Mouse (Mus musculus) retina, adult 2 months (tissue): Measurements from ENCODE around the gene Map3k4.

Experiments used
- DNase-seq: peaks from one replicate; pipeline ENCODE4 v3.0.0-alpha.2; 2012; ENCODE audit warnings: low read depth, low spot score

Gene Map3k4

DNA sequence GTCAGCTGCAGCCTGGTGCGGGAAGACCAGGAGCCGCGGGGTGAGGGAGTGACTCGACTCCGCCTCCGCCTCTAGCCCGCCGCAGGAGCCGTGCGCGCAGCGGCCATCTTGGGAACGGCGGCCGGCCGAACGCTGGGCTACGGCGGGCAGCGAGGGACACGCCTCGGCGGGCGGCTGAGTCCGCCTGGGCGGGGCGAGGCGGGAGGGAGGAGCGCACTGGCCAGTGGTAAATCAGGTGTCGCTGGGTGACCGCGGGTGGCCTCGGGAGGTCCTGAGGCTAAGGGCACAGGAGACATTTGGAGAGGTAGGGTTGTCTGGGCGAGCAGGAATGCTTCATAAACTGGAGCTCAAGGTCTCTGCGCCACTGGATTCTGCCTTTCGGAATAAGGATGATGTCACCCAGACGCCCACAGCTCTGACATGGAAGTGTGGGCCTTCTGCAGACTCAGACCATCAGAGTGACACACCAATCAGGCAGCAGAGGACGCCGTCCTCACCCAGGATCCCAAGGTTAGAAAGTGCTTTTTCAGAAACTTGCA is at the start of gene Map3k4:
Map3k4 (minus strand) TSS at position 134 of the 539 bp plus-strand sequence.
- peak; percentile 78 for DNase-seq

DNA sequence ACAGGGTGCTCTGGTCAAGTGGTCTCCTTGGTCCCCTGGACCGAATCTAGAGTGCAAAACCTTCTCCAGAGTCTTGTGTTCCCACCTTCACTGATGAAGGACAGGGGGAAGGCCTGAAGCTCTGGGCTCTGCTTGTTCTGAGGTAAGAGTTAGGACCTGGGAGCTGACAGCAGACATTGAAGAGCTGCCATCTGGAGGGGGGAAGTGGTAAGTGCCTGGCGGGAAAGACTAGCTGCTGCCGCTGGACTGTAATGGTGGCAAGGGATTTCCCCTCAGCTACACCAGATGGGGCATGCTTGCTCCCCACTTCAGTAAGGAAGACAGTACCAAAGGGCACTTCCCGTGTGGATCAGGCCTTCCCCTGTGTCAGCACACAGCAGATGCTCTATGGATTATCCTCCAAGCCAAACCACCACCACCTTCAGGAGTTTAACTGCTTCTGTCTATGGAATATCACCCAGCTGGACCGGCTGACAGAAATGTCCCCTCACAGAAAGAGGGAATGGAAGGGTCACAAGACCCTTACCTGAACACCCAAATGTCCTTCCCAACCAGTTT is 48.9 kb upstream of the Map3k4 start:
- peak; percentile 29 for DNase-seq

DNA sequence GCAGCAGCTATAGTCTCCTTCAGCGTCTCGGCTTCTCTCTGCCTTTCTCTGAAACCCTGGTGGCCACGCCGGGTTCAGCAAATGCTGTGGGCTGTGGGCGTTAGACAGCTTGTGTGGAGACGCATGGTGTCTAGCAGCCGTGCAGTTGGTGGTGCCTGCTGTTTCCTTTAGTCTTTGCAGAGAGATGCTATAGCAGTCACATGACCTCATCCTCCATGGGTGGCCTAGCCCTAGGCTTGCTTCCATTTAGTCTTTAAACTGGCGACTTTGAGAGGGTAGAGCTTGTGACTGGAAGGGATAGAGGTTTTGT is 45.8 kb upstream of the Map3k4 start:
- DNase-seq, result no peak

DNA sequence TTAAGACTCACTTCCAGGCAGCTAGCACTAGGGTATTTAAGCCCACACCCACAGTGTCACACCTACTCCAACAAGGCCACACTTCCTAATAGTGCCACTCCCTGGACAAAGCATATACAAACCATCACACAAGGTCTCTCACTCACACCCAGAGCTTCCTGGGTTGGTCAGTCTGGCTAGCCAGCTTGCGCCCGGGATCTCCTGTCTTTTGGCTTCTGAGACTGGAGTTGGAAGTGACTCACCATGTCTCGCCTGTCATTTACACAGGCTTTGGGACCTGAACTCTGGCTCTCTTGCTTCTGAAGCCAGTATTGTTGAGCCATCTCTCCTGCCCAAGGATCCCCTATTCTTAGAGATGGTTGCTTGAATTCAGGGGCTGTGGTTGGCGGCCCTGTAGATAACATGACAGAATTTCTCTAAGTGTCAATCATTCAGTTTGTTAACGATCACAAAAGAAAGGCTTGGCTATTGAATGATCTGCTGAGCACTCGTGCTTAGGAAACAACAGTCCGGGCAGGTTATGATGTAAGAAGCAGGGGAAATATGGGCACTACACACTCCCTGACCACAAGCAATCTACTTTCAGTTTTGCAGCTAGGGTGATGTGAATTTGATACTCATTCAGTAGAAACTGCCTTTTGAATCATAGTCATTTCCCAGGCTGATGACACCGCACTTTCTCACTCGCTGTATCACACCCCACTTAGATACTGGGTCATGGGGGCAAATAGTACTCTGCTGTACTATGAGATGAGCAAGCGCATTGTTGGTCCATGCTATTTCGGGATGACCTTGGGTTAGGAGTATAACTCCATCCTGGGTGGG is 45.2 kb upstream of the Map3k4 start:
- no peak for DNase-seq

DNA sequence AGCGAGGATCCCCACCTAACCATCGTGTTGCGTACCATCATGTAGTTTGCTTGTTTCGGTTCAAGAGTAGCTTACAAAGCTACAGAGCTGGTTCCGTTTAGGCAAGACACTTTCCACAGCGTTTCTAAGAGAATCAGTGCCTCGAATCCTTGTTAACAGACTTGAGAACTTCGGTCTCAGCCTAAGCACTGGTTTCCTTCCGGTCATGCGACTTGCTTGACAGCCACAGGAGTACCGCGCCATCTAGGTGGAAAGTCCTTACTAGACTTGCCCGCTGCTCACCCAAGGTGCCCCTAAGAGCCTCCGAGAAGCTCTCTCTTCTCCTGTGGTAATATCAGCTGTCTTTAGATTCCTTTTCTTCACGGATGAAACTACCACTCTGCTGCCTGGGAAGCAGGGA is 41.3 kb upstream of the Map3k4 start:
- no peak for DNase-seq

DNA sequence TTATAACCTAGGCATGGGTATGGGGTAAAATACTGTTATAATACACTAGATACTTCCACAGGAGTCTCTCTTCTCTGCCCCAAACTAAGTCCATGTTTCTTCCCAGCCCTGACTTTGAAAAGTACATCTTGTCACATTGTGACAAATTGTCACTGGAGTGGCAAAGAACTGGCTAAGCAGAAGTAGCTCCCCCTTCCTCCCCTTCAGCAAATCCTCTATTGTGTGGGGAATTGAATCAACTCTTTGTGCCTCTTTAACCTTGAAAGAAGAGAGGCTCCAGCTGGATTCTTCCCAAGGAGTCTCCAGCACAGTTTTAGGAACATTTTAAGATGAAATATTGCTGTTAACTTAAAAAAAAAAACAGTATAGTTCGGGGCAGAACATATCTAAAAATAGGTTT is 34.2 kb upstream of the Map3k4 start:
- DNase-seq, result no peak

DNA sequence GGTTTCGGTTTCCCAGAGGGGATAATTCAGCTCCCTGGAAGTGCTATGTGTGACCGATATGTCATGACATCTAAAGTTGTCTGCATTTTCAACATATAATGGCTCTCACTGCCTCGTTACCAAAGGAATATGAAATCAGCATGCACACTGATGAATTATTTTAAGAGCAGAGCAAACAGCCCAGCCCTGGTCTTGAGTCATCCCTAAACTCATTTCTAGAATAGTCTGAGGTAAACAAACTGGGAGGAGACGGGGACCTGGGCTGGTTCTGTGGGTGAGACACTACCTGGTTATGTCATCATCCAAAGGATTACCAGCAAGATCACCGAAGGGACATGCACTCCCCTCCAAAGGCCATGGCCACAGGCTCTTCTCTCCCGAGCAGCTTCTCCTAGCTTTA is 33.0 kb upstream of the Map3k4 start:
- no peak for DNase-seq

DNA sequence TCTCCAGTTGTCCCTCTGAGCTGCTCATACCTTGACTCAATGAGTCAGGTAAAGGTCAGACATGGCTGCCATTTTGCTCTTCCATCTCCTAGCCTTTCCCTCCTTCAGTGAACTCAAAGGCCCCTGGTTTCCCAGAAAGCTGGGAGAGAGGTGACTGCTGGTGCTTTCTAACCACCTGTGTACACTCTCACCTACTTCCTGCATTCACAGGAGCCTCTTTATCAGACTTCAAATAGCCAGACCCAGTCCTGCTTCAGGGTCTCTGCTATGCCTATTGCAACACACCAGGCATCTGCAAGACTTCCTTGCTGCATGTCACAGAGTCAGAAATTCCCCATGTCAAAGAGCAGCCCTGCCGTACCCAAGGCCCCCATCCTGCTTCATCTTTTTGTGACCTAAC is 28.9 kb upstream of the Map3k4 start:
- no peak for DNase-seq

DNA sequence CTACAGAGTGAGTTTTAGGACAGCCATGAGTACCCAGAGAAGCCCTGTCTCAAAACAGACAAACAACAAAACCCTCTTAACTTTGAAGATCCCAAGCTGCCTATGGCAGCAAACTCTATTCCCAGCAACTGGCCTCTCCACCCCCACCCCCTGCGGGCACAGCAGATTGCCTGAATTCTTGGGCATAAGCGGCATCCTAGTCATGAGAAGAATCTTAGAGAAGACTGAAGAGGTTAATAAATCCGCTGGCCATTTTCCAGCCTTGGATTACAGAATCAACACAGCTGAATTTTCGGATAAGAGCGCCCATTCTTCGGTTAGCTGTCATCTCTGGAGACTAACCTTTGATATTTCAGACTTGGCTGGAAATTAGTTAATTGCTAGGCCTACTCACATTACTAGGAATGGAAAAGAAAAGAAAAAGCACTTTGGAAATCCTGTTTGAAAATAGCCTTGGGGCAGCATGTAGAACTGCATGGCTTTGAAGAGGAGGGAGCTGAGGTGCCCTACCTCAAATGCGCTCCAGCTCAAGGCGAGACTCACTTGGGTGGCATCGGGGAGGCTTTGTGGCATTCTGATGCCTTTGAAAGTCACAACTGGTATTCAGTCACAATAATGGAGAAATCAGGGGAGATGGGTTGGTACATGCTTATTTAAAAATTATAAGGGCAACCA is 25.2 kb upstream of the Map3k4 start:
- no peak for DNase-seq

DNA sequence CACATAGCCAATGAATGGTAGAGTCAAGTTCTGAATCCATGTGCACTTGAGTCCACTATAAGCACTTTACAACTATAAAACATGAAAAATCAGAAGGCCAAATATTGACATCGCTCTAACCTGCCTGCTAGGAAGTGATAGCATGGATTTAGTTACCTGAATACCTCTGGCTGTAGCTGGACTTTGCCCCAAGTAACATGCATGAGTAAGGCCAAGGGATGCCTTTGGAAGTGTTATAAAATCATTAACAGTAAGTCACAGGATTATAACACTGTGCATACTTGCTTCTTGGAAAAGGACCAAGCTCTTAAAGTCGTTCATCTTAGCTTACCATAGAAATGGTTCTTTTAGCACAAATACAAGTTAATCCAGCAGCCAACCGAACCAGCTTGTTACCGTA is 18.6 kb upstream of the Map3k4 start:
- no peak for DNase-seq

DNA sequence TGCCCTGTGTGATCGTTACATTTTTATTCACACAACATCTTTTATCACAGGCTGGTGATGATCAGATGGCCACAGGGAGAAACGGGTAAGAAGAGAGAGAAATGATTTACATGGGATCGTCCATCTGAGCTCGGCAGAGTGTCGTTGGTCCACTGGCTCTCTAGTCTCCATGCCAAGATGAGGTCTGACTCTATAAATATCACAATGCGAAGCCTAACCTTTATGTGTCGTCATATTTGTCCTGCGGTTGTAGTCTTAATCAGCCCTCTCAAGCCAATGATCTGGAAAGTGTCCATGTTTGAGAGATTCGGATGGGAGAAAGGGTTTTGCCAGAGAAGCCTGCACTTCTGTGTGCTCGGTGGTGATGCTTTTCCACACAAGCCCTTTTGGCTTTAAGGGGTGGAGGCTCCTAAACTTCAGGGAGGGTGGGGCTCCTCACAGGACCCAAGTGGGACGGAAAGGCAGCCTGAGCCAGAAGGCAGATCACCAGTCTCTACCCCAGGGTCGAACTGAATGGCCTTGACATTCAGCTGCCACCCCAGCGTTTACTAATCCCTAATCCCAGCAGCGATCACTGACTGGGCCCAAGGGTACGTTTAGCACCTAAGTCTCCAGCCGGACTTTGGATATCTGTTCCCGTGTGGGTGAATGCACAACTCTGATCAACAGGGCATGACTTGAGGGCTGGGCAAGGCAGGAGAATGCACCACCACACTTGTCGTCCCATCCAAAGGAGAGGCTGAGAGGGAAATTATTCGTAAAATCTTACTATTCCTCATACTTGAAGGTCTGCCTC is 17.7 kb upstream of the Map3k4 start:
- no peak for DNase-seq

DNA sequence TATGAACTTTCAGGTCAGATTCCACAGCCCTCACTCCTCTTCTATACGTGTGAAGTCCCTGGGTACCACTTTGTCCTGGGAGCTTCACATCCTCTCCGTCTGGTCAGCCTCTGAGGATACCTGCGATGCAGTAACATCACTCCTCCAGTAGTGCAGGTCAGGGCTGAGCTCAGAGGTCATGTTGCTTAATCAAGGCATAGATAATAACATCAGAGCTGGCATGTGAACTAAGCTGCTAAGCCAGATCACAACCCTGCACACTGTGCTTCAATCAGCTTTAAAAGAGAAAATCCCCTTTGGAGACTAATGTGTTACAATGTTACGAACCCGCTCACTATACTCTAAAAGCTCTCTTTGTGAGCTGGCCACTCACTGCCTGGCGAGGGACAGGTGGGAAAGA is 16.5 kb upstream of the Map3k4 start:
- DNase-seq, result no peak

DNA sequence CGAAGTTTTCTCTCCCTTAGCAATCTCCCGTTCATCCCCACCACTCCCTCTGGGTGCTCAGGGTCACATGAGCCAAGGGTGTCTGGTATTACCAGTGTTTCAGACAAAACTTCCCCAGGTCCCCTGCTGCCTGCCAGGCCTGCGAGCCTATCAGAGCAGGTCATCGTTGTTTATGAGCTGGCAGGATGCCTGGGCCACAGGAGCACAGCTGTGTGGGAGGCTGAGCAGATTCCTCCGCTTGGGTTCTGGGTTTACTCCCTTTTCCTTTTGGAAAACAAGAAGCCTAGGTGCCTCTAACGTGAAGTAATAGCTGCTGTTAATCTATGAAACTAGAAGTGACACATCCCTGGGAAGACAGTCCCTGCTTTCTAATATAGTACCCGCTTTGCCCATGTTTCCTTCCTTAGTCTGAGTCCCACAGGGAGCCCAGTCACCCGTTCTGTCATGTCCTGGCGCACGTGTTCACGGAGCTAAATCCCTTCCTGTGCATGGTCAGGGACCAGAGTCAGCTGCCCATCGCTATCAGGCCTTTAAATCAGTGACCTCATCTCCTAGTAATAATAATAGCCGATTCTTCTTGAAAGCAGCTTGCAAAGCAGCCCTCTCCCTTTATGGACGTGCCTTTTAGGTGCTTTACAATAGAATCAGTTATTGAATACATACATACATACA is 9.4 kb upstream of the Map3k4 start:
- DNase-seq, result no peak

DNA sequence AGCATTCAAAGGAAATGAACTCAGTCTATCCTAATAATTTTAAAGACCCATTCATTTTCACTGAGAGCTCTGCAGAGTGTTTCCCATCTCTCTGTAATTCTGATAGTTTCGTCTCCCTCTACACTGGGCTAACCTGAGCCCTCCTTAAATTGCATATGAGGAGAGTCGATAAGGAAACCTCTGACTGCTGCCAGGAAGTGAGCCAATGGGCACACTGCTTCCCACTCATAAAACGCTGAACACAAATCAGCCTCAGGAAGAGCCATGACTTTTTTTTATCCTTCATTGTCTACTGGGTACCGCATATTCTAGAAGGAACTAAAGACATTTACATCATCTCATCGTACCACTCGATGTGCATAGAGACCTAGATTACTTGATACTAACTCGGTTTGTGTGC is 1.2 kb upstream of the Map3k4 start:
- no peak for DNase-seq

DNA sequence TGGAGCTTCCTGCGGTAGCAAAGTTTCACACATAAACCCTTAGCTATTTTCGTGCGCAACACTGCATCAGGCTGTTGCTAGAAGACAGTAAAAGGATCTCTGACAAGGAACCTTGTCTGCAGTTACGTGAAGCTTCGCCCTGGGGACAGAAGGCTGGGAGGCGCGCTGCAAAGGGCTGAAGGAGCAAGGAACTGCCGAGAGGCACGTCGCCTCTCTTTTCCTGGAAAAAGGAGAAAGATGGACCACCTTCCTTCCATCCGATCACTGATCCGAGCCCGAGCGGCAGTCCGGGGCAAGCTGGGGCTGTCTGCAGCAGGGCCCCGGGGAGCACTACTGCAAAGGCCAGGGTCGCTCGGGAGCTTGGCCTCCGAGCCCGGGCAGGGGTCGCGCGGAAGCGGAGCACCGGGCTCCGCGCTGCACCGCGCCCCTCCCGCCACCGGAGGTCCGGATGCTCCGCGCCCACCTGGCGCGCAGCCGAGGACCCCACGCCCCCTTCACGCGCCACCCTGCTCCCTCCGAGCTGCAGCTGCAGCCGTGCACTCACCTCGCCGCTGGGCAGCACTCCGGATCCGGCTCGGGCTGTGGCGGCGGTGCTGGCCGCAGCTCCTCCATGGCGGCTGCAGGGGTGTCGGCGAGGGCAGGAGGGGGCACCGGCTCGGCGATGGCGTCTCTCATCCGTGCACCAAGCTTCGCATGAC is 493 bp downstream of the Map3k4 start:
- no peak for DNase-seq

DNA sequence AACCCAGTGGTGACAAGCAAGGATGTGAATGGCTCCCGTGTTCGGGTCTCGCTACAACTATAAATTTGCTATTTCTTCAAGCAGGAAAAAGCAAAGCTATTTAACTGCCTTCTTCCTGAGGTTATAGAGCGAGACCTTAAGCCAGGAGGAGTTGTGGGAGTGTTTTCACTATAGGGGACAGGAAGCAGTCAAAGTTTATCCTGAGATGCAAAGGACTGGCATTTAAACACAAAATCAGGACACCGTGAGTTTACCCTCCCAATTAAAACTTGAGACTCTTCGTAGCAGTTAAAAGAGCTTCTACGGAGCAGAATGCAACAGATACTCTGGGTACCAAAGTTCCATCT is 1.0 kb downstream of the Map3k4 start:
- no peak for DNase-seq

DNA sequence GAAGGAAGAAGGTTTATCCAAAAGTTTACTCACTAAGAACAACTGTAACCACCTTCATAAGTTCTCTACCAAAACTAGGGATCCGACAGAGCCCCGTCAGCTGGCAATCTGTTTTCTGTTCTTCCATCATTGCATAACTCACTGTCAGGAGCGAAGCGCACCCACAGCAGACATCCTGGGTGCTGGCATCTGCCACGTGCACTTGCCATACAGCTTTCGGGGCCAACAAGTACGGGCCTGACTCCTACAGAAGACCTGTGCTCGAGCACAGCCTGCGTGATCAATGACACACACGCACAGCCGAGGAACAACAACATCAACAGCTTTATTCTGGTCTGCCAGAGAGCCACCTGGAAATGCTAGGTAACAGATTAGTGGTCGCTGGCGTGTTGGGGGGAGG is 2.3 kb downstream of the Map3k4 start:
- no peak for DNase-seq

DNA sequence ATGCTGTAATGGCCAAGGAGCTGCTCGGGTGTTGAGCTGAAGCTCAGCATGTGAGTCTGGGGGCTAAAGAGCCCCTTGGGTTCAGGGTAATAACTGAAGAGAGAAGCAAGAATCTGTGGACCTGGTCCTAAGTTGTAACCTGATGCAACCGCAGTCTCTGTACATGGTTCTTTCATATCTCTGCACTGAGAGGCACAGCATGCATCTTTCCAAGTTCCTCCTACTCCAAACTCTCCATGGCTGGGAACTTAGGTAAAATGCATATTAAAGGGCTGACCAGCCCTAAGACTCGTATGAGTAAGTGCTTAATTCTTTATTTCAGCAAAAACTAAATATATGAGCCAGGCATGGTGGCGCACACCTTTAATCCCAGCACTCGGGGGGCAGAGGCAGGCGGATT is 6.3 kb downstream of the Map3k4 start:
- no peak for DNase-seq

DNA sequence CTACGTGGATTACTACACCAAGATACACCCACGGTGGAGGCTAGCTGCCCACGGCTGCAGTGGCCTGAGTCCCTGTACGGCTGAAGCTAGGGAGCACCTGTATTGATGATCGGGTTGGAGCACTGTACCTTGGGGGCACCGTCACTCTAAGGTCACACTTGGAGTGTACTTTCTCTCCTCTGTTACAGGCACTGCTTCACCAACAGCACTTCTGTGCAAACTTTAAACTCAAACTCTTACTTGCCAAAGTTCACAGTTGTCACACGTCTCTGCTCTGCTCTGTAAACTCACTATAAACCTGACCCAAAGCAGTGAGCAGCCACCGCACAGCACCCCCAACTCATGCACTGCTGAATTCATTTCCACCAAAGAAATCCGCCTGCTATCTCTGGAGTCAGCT is 9.1 kb downstream of the Map3k4 start:
- no peak for DNase-seq

DNA sequence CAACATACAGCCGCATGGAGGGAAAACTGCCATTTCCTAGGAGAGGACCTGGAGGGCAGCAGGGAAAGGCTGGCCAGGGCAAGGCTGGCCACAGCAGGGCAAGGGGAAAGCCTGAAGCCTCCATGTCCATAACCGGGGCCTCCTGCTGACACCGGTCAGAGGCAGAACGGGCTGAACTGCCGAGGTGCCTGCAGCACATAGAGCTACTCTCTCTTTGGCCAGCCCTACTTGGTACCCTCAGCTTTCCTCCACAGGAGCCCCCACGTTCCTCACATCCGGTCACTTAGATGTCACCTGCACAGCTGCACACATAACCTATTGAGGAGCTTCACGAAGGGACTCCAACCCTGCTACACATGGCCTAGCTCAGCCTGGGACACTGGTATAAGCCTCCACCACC is 9.5 kb downstream of the Map3k4 start:
- no peak for DNase-seq
